Mouse (Mus musculus): Measurements from ENCODE around the gene Lgals12.

DNA sequence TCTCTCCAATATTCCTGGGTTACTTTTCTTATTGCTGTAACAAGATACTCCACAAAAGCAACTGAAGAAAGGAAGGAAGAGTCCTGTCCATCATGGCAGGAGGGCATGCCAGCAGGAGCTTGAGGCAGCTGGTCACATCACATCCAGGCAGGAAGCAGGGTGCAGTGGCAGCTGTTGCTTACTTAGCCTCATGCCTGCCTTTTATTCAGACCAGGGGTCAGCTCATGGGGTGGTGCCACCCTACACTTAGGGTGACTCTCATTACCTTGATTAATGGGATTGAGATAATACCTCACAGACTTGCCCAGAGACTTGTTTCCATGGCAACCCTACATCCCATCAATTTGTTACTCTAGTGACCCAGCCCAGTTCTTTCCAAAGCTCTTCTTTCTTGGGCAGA is 2.0 kb downstream of the Lgals12 start:
- no peak for TF ChIP-seq POLR2A (IDR thresholded peaks at IDR 0.05; ENCODE audit: borderline replicate concordance, control insufficient read depth, low read depth, low read length)
- TF ChIP-seq CTCF (IDR thresholded peaks at IDR 0.05; ENCODE audit: control insufficient read depth, insufficient read depth, low read length): no peak
